Comparison of ENCODE assay signal across 18 mouse cellular contexts in genomic region chr15:3602098-3602486, GRCm38 (mm10).
"Had no signal": no experiment of that assay in that cellular context is flagged by ENCODE, and none has a peak within 500 bp of the region (broad histone marks: within the 10 kb centered on the region; RNA-seq: fewer than 3 reads in every experiment).

No protein-coding gene starts in this region.

- H3K4me1 ChIP-seq: midbrain, embryonic 10.5 days; midbrain, embryonic 12.5 days; neural tube, embryonic 13.5 days; neural tube, embryonic 15.5 days had no signal

- H3K36me3 ChIP-seq: midbrain, embryonic 10.5 days; midbrain, embryonic 12.5 days; neural tube, embryonic 13.5 days; neural tube, embryonic 15.5 days had no signal

- ATAC-seq: midbrain, embryonic 16.5 days had no signal

- H3K4me3 ChIP-seq: midbrain, embryonic 10.5 days; midbrain, embryonic 12.5 days; myocyte; neural tube, embryonic 13.5 days; neural tube, embryonic 15.5 days had no signal

- H3K4me2 ChIP-seq: lung, embryonic 14.5 days; midbrain, embryonic 12.5 days; neural tube, embryonic 13.5 days; neural tube, embryonic 15.5 days had no signal

- H3K27ac ChIP-seq: midbrain, embryonic 10.5 days; midbrain, embryonic 12.5 days; neural tube, embryonic 13.5 days; neural tube, embryonic 15.5 days had no signal

- H3K9ac ChIP-seq: lung, embryonic 14.5 days; midbrain, embryonic 12.5 days; neural tube, embryonic 13.5 days; neural tube, embryonic 15.5 days had no signal

- DNase-seq: lung, postnatal 10 days; lung, postnatal 4 days; midbrain, embryonic 14.5 days; retina, postnatal 1 day; right cerebral cortex, adult 18-20 months; right cerebral cortex, postnatal 25 days; right cerebral cortex, postnatal 4 days; spleen, adult 18-20 months; thymus, adult 18-20 months; thymus, postnatal 14 days; thymus, postnatal 36 days had no signal

- H3K9me3 ChIP-seq: midbrain, embryonic 10.5 days; midbrain, embryonic 12.5 days; neural tube, embryonic 13.5 days; neural tube, embryonic 15.5 days had no signal

- H3K27me3 ChIP-seq: midbrain, embryonic 12.5 days; neural tube, embryonic 13.5 days; neural tube, embryonic 15.5 days had no signal
